Mouse (Mus musculus) olfactory bulb, adult 2 months (tissue): ENCODE measurements around the gene Rdh5.

Source experiments
- CTCF ChIP-seq: fragments of 200-500 bp; IDR thresholded peaks from 2 replicates; pipeline ENCODE4 v1.5.1; 2012; ENCODE audit warnings: low read depth, mild to moderate bottlenecking, low read length, moderate library complexity; ENCODE audit not compliant: insufficient read depth
- POLR2A ChIP-seq: fragments of 200-500 bp; IDR thresholded peaks from 2 replicates; pipeline ENCODE4 v1.6.1; 2012; ENCODE audit warnings: mild to moderate bottlenecking, low read depth, low read length, moderate library complexity; ENCODE audit not compliant: insufficient read depth

DNA sequence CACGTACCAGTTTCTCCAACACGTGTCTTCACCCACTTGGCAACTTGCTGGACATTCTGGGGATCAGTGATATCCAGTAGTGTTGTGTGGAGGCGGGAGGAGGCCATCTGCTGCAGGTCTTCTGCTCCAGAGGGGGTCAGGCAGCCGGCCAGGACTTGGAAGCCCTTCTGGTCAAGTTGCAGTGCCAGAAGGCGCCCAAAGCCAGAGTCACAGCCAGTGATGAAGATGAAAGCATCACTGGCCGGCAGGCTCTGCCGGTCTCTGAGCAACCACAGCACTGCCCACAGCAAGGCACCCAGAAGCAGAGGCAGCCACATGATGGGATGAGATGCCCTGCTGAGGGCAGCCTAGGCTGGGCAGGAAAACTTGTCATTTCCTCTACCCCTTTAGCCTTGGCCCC is 4.4 kb downstream of the Rdh5 start:
- TF ChIP-seq POLR2A (no peak), CTCF (no peak)
